Mouse (Mus musculus): ENCODE results near the gene Gpr156. TPM values are rescaled to one million over a fixed set of nuclear protein-coding genes. Genes with fewer than 3 reads are reported as not detected.

The Gpr156 gene
- polyA plus RNA-seq, 1 experiment from 2014 or later: 5.4 TPM

GRCm38 (mm10) chr16:37888986-37889385 lies 27.3 kb upstream of the Gpr156 start:
- Histone ChIP-seq H3K4me1 (peaks cover 15% of the 10 kb centered on the region), H3K27ac (no peak overlapping the region), H3K4me3 (replicated peaks) (no peak overlapping the region), H3K9ac (no peak overlapping the region), H3K4me2 (no peak overlapping the region), H3K9me3 (no peaks in the 10 kb centered on the region), H3K27me3 (no peaks in the 10 kb centered on the region), H3K36me3 (replicated peaks) (peaks cover 5% of the 10 kb centered on the region)
- no peak for ATAC-seq (ENCODE audit: low FRiP score)
- WGBS: 91% methylated on average over 3 of the region's 3 CpGs

- H3K9me3 ChIP-seq: no peaks in the 10 kb centered on the region
- H3K36me3 ChIP-seq (replicated peaks): 0 out of 2 replicates have a peak, but pooled peaks cover 2% of the 10 kb centered on the region
- WGBS: 47% methylated on average over 2 of the region's 2 CpGs
- ATAC-seq (ENCODE audit: low FRiP score): peak; percentile 81
- no peak overlapping the region for H3K9ac ChIP-seq
- no peak overlapping the region for H3K4me2 ChIP-seq
- peak overlapping the region; percentile 69 for H3K27ac ChIP-seq
- no peak overlapping the region for H3K4me3 ChIP-seq (replicated peaks)
- H3K27me3 ChIP-seq: no peaks in the 10 kb centered on the region
- peaks cover 15% of the 10 kb centered on the region for H3K4me1 ChIP-seq
Measured at GRCm38 (mm10) chr16:37892667-37893066, 23.6 kb upstream of the Gpr156 start.

GRCm38 (mm10) chr16:37893381-37893780 lies 22.9 kb upstream of the Gpr156 start:
- no peak overlapping the region for H3K4me2 ChIP-seq
- no peak overlapping the region for H3K9ac ChIP-seq
- H3K36me3 ChIP-seq (replicated peaks): 0 out of 2 replicates have a peak, but pooled peaks cover 2% of the 10 kb centered on the region
- peak overlapping the region; percentile 69 for H3K27ac ChIP-seq
- WGBS: 71% methylated on average over 6 of the region's 6 CpGs
- H3K9me3 ChIP-seq: no peaks in the 10 kb centered on the region
- no peak overlapping the region for H3K4me3 ChIP-seq (replicated peaks)
- no peak for ATAC-seq (ENCODE audit: low FRiP score)
- no peaks in the 10 kb centered on the region for H3K27me3 ChIP-seq
- peaks cover 15% of the 10 kb centered on the region for H3K4me1 ChIP-seq

GRCm38 (mm10) chr16:37893942-37894341 lies 22.4 kb upstream of the Gpr156 start:
- H3K9me3 ChIP-seq: no peaks in the 10 kb centered on the region
- WGBS: 90% methylated on average over 2 of the region's 2 CpGs
- H3K36me3 ChIP-seq (replicated peaks): 0 out of 2 replicates have a peak, but pooled peaks cover 2% of the 10 kb centered on the region
- H3K9ac ChIP-seq: no peak overlapping the region
- no peak overlapping the region for H3K4me3 ChIP-seq (replicated peaks)
- H3K4me1 ChIP-seq: peaks cover 15% of the 10 kb centered on the region
- H3K27ac ChIP-seq: 0 out of 2 replicates have a peak overlapping the region, but pooled peaks have one; percentile 31
- H3K4me2 ChIP-seq: no peak overlapping the region
- ATAC-seq (ENCODE audit: low FRiP score): no peak
- no peaks in the 10 kb centered on the region for H3K27me3 ChIP-seq

GRCm38 (mm10) chr16:37898790-37899189 lies 17.5 kb upstream of the Gpr156 start:
- H3K9ac ChIP-seq: no peak overlapping the region
- H3K36me3 ChIP-seq (replicated peaks): no peaks in the 10 kb centered on the region
- no peak for ATAC-seq (ENCODE audit: low FRiP score)
- no peak overlapping the region for H3K27ac ChIP-seq
- no peak overlapping the region for H3K4me2 ChIP-seq
- no peak overlapping the region for H3K4me3 ChIP-seq (replicated peaks)
- no peaks in the 10 kb centered on the region for H3K9me3 ChIP-seq
- H3K4me1 ChIP-seq: 0 out of 2 replicates have a peak, but pooled peaks cover 3% of the 10 kb centered on the region
- no peaks in the 10 kb centered on the region for H3K27me3 ChIP-seq
- WGBS: 87% methylated on average over 5 of the region's 5 CpGs

GRCm38 (mm10) chr16:37899357-37899756 lies 16.9 kb upstream of the Gpr156 start:
- Histone ChIP-seq H3K4me3 (replicated peaks) (no peak overlapping the region), H3K27me3 (no peaks in the 10 kb centered on the region), H3K9ac (no peak overlapping the region), H3K4me2 (no peak overlapping the region), H3K4me1 (0 out of 2 replicates have a peak, but pooled peaks cover 3% of the 10 kb centered on the region), H3K36me3 (replicated peaks) (no peaks in the 10 kb centered on the region), H3K27ac (no peak overlapping the region), H3K9me3 (no peaks in the 10 kb centered on the region)
- ATAC-seq (ENCODE audit: low FRiP score): no peak
- 36% methylated on average over 2 of the region's 2 CpGs for WGBS

- H3K9ac ChIP-seq: no peak overlapping the region
- H3K27ac ChIP-seq: no peak overlapping the region
- H3K4me1 ChIP-seq: 0 out of 2 replicates have a peak, but pooled peaks cover 3% of the 10 kb centered on the region
- no peaks in the 10 kb centered on the region for H3K27me3 ChIP-seq
- no peak for ATAC-seq (ENCODE audit: low FRiP score)
- H3K4me3 ChIP-seq (replicated peaks): no peak overlapping the region
- WGBS: 41% methylated on average over 11 of the region's 11 CpGs
- H3K9me3 ChIP-seq: no peaks in the 10 kb centered on the region
- no peak overlapping the region for H3K4me2 ChIP-seq
- no peaks in the 10 kb centered on the region for H3K36me3 ChIP-seq (replicated peaks)
Measured at GRCm38 (mm10) chr16:37901318-37901717, 15.0 kb upstream of the Gpr156 start.

GRCm38 (mm10) chr16:37906456-37906855 lies 9.8 kb upstream of the Gpr156 start:
- WGBS: 89% methylated on average over 3 of the region's 3 CpGs
- Histone ChIP-seq H3K27ac (no peak overlapping the region), H3K27me3 (no peaks in the 10 kb centered on the region), H3K4me1 (no peaks in the 10 kb centered on the region), H3K36me3 (replicated peaks) (no peaks in the 10 kb centered on the region), H3K9ac (no peak overlapping the region), H3K9me3 (no peaks in the 10 kb centered on the region), H3K4me2 (no peak overlapping the region), H3K4me3 (replicated peaks) (no peak overlapping the region)
- no peak for ATAC-seq (ENCODE audit: low FRiP score)

GRCm38 (mm10) chr16:37911086-37911485 lies 5.2 kb upstream of the Gpr156 start:
- Histone ChIP-seq H3K36me3 (replicated peaks) (no peaks in the 10 kb centered on the region), H3K9me3 (no peaks in the 10 kb centered on the region), H3K4me2 (no peak overlapping the region), H3K27me3 (0 out of 2 replicates have a peak, but pooled peaks cover 7% of the 10 kb centered on the region), H3K9ac (no peak overlapping the region), H3K4me1 (peaks cover 6% of the 10 kb centered on the region; the same call in 1 of the 2 replicates), H3K4me3 (replicated peaks) (no peak overlapping the region), H3K27ac (no peak overlapping the region)
- WGBS: 85% methylated on average over 1 of the region's 1 CpGs
- no peak for ATAC-seq (ENCODE audit: low FRiP score)

GRCm38 (mm10) chr16:37916818-37917201 lies 514 bp downstream of the Gpr156 start:
- Histone ChIP-seq H3K4me1 (peaks cover 19% of the 10 kb centered on the region), H3K4me3 (replicated peaks) (peak overlapping the region; percentile 52), H3K9ac (peak overlapping the region; percentile 61; the same call in 1 of the 2 replicates), H3K36me3 (replicated peaks) (no peaks in the 10 kb centered on the region), H3K9me3 (0 out of 2 replicates have a peak, but pooled peaks cover 3% of the 10 kb centered on the region), H3K4me2 (peak overlapping the region; percentile 69), H3K27me3 (0 out of 2 replicates have a peak, but pooled peaks cover 7% of the 10 kb centered on the region), H3K27ac (no peak overlapping the region)
- no peak for ATAC-seq (ENCODE audit: low FRiP score)
- 16% methylated on average over 7 of the region's 7 CpGs for WGBS

- ATAC-seq (ENCODE audit: low FRiP score): no peak
- no peak overlapping the region for H3K4me3 ChIP-seq (replicated peaks)
- WGBS: 89% methylated on average over 6 of the region's 6 CpGs
- peaks cover 19% of the 10 kb centered on the region for H3K4me1 ChIP-seq
- H3K36me3 ChIP-seq (replicated peaks): no peaks in the 10 kb centered on the region
- H3K27me3 ChIP-seq: 0 out of 2 replicates have a peak, but pooled peaks cover 7% of the 10 kb centered on the region
- H3K27ac ChIP-seq: no peak overlapping the region
- H3K9ac ChIP-seq: no peak overlapping the region
- 0 out of 2 replicates have a peak, but pooled peaks cover 3% of the 10 kb centered on the region for H3K9me3 ChIP-seq
- no peak overlapping the region for H3K4me2 ChIP-seq
Measured at GRCm38 (mm10) chr16:37919000-37919399, 2.7 kb downstream of the Gpr156 start.

GRCm38 (mm10) chr16:37920842-37921409 lies 4.6 kb downstream of the Gpr156 start:
- Histone ChIP-seq H3K9ac (no peak overlapping the region), H3K4me3 (replicated peaks) (no peak overlapping the region), H3K27me3 (no peaks in the 10 kb centered on the region), H3K9me3 (0 out of 2 replicates have a peak, but pooled peaks cover 3% of the 10 kb centered on the region), H3K36me3 (replicated peaks) (no peaks in the 10 kb centered on the region), H3K4me2 (no peak overlapping the region), H3K4me1 (peaks cover 17% of the 10 kb centered on the region), H3K27ac (peak overlapping the region; percentile 42)
- WGBS: 47% methylated on average over 8 of the region's 8 CpGs
- ATAC-seq (ENCODE audit: low FRiP score): no peak

- Histone ChIP-seq H3K9me3 (no peaks in the 10 kb centered on the region), H3K4me2 (peak overlapping the region; percentile 22), H3K36me3 (replicated peaks) (no peaks in the 10 kb centered on the region), H3K4me1 (peaks cover 36% of the 10 kb centered on the region), H3K27me3 (no peaks in the 10 kb centered on the region), H3K4me3 (replicated peaks) (no peak overlapping the region; the same call in 1 of the 2 replicates), H3K27ac (peak overlapping the region; percentile 75), H3K9ac (no peak overlapping the region)
- peak; percentile 62; the same call in 1 of the 2 replicates for ATAC-seq (ENCODE audit: low FRiP score)
- 7% methylated on average over 7 of the region's 7 CpGs for WGBS
Measured at GRCm38 (mm10) chr16:37926087-37926486, 9.8 kb downstream of the Gpr156 start.

Measured in forebrain, embryonic 12.5 days (tissue).